Mouse (Mus musculus): ENCODE data around the gene Il5ra. TPM values are rescaled to one million over a fixed set of nuclear protein-coding genes. Genes with fewer than 3 reads are reported as not detected.
A peak's percentile ranks its signal among the peaks of the same experiment; 100 is the strongest.

Il5ra gene
- polyA plus RNA-seq (2015; fragmentation: Nextera tagmentation; extraction: Ambion mirVana), result not detected in 2 replicates

DNA sequence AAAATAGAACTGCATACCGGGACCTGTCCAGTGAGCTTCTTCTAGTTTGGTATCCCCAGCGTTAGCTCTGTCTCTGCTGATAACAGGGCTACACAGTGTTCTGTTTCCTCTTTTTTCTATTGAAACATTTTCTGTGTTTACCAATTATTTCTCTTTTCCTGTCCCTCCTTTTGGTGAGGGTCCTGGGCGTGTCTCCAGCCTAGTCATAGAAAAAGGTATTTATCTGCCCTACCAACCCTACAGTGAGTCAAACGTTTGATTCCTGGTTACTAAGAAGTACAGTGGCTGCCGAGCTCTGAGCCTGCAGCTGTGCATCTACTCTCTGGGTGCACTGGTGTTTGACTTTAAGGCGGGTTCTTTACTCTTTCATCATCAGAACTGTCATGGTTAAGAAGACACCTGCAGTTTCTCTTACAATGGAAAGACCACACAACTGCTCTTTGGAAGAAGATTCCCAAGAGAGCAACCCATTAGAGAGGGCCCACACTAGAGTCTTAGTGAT lies at the start of gene Il5ra:
Il5ra (minus strand) TSS at position 151 of the 502 bp plus-strand sequence.
- WGBS, result 75% methylated on average over 6 of the region's 6 CpGs
- no peak within 1 kb of the TSS for H3K4me3 ChIP-seq

DNA sequence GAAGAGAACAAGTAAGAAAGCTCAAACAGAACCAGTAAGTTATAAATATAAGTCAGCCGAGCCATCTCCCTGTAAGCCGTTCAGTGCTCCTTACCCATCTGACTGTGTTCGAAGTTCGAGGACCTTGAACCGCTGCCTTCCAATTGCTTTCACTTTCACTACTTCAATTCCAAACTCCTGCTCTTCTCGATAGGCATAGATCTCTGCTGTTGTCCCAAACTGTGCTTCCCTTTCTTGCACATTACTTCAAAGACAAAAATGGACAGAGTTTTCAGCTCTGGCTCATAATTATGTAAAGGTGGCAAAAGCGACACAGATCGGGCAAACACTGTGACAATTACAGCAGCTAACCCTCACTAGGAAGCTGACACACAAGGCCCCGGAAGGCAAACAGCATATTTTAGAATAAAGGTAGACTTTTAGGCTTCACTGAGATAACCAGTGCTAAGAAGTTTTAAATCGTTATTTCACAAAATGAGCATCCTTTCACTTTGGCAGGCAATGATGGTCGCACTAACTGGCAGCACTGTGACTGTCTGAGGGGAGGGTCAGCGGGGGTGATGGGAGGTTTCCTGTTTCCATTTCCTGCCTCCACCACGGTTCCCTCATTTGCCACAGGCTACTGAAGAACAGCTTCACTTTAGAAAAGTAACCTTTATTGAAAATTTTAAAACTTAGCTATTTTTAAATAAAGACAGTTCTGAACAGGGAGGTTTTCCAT lies 45.4 kb upstream of the Il5ra start:
- no peak overlapping the region for H3K4me3 ChIP-seq
- no peaks in the 10 kb centered on the region for H3K27me3 ChIP-seq
- H3K9me3 ChIP-seq, result no peaks in the 10 kb centered on the region
- peaks cover 10% of the 10 kb centered on the region for H3K4me1 ChIP-seq (replicated peaks)
- H3K4me2 ChIP-seq, result no peak overlapping the region
- no peak overlapping the region for H3K9ac ChIP-seq
- whole genome bisulfite sequencing, result 94% methylated on average over 13 of the region's 13 CpGs
- no peak overlapping the region for H3K27ac ChIP-seq
- ATAC-seq (ENCODE audit: low FRiP score), result no peak
- H3K36me3 ChIP-seq, result peaks cover 37% of the 10 kb centered on the region

More for the DNA sequence above, at the start of gene Il5ra:
- Histone ChIP-seq H3K27ac (no peak within 1 kb of the TSS), H3K36me3 (no peaks in the 10 kb centered on the region), H3K27me3 (no peaks in the 10 kb centered on the region), H3K9me3 (no peaks in the 10 kb centered on the region), H3K9ac (no peak within 1 kb of the TSS), H3K4me2 (no peak within 1 kb of the TSS), H3K4me1 (replicated peaks) (no peaks in the 10 kb centered on the region)
- ATAC-seq (ENCODE audit: low FRiP score), result no peak

DNA sequence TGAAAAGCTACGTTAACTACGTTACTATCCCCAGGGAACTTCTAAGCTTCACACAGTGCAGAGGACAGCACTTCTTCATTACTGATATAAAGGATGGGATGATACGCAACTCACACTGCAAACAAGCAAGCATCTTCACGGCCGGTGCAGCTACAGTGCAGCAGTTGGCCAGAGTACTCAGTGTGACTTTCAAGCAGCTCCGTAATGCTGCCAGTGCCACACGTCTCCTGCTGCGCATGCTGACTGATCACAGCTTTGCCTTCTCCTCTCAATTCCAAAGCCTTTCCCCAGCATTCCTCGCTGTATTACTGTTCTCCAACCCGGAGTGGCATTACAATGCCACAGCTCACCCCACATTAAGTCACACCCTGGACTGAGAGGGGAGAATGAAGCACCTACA lies 44.8 kb upstream of the Il5ra start:
- WGBS, result 96% methylated on average over 10 of the region's 10 CpGs
- H3K4me1 ChIP-seq (replicated peaks), result peaks cover 3% of the 10 kb centered on the region
- H3K27me3 ChIP-seq, result no peaks in the 10 kb centered on the region
- ATAC-seq (ENCODE audit: low FRiP score), result no peak
- H3K27ac ChIP-seq, result no peak overlapping the region
- no peak overlapping the region for H3K4me2 ChIP-seq
- H3K4me3 ChIP-seq, result no peak overlapping the region
- no peak overlapping the region for H3K9ac ChIP-seq
- H3K9me3 ChIP-seq, result no peaks in the 10 kb centered on the region
- peaks cover 43% of the 10 kb centered on the region for H3K36me3 ChIP-seq

DNA sequence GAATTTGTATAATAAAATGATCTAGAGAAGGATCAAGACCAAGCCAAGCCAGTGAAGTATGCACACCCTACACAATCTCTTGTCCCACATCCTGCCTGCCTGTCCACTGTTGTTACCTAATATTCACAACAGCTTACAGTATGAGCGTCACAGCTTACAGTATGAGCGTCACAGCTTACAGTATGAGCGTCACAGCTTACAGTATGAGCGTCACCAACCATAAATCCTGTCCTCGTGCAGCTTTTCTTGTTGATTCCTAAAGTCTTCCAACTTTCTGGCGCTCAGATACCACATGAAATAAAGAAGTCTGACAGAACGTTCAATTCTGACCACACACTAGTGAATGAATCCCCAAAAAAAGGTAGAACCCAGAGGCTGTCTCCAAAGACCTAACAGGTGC lies 44.3 kb upstream of the Il5ra start:
- ATAC-seq (ENCODE audit: low FRiP score), result no peak
- H3K4me1 ChIP-seq (replicated peaks), result no peaks in the 10 kb centered on the region
- 97% methylated on average over 7 of the region's 7 CpGs for WGBS
- no peaks in the 10 kb centered on the region for H3K9me3 ChIP-seq
- H3K9ac ChIP-seq, result no peak overlapping the region
- no peaks in the 10 kb centered on the region for H3K27me3 ChIP-seq
- peaks cover 48% of the 10 kb centered on the region for H3K36me3 ChIP-seq
- no peak overlapping the region for H3K4me3 ChIP-seq
- H3K4me2 ChIP-seq, result no peak overlapping the region
- H3K27ac ChIP-seq, result no peak overlapping the region

DNA sequence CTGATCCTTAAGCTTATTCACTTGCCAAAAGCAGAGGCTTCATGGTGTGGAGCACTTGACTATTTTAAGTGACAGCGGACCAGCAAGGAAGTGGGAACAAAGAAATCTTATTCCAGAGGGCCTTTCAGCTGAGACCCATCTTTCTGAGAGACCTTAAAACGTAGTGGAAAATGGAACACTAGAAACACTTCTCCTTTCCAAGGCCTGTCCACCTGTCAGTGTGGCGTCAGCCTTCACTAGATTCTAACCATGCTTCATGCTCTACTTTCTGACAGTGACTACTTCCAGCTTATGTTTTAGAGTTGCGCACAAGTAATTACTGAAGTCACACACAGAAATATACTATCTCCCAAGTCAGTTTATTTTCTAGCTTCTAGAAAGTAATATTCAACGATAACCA lies 43.6 kb upstream of the Il5ra start:
- H3K36me3 ChIP-seq, result peaks cover 54% of the 10 kb centered on the region

DNA sequence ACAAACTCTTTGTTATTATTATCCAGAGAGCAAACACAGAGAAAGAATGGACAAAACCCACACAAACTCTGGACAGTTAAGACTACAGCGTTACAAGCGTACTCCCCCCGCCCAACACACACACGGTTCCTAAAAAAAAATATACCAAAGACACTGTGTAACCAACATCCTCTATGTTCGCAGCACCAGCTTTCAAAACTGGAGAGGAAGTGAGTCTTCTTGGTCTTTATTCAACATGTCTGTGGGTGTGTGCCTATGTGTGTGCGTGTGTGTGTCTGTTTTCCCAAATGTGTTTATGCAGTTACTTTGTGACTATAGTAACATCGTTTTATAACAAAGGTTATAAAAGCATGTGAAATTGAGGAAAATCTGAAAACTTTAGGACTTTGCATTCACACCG lies 42.6 kb upstream of the Il5ra start:
- no peak for ATAC-seq (ENCODE audit: low FRiP score)
- Histone ChIP-seq H3K4me1 (replicated peaks) (no peaks in the 10 kb centered on the region), H3K27me3 (no peaks in the 10 kb centered on the region), H3K4me2 (no peak overlapping the region), H3K36me3 (peaks cover 64% of the 10 kb centered on the region), H3K27ac (no peak overlapping the region), H3K9me3 (no peaks in the 10 kb centered on the region), H3K9ac (no peak overlapping the region), H3K4me3 (no peak overlapping the region)
- 96% methylated on average over 8 of the region's 8 CpGs for WGBS

More for the DNA sequence above, 43.6 kb upstream of the Il5ra start:
- Histone ChIP-seq H3K9me3 (no peaks in the 10 kb centered on the region), H3K27me3 (no peaks in the 10 kb centered on the region), H3K27ac (no peak overlapping the region), H3K4me2 (no peak overlapping the region), H3K4me3 (no peak overlapping the region), H3K9ac (no peak overlapping the region), H3K4me1 (replicated peaks) (no peaks in the 10 kb centered on the region)
- ATAC-seq (ENCODE audit: low FRiP score), result no peak
- WGBS, result 92% methylated on average over 5 of the region's 5 CpGs

DNA sequence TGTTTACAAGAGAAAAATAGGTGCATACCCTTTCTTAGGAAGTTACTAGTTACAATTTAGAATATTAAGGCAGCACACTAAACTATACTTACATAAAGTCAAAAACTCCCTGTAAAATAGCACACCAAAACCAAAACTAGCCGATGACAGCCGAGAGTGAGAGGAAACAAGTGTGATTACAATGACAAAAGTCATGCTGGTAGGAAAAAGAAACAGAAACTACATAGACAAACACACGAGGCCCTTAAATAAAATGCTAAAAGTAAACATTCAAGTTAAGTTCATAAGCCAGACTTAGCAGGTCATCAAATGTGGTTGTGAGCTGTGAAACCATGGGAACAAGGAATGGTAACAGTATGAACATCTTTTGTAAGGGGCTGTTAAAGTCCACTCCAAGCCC lies 38.3 kb upstream of the Il5ra start:
- WGBS, result 90% methylated on average over 3 of the region's 3 CpGs
- H3K4me3 ChIP-seq, result no peak overlapping the region
- H3K4me1 ChIP-seq (replicated peaks), result no peaks in the 10 kb centered on the region
- H3K9me3 ChIP-seq, result no peaks in the 10 kb centered on the region
- no peaks in the 10 kb centered on the region for H3K27me3 ChIP-seq
- peaks cover 50% of the 10 kb centered on the region for H3K36me3 ChIP-seq
- no peak overlapping the region for H3K27ac ChIP-seq
- no peak overlapping the region for H3K9ac ChIP-seq
- no peak for ATAC-seq (ENCODE audit: low FRiP score)
- H3K4me2 ChIP-seq, result no peak overlapping the region

DNA sequence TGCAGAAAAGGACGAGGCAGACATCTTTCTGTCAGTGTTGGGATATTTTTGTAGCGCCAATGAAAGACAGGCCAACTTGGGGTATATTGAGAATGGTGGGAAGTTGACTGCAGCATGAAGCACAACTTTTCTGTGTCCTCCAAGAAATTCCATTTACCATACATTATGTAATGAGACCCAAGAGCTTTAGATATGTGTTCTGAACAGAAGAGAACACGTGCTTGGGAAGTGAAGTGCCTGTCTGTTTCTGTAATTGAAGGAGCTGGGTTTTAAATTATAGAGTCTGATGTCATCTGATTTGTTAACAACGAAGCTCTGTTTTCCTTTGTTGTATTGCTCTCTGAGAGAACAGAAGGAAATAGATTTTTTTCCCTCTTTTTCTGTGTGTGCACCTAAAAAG lies 21.2 kb upstream of the Il5ra start:
- Histone ChIP-seq H3K27me3 (0 out of 2 replicates have a peak, but pooled peaks cover 3% of the 10 kb centered on the region), H3K9ac (peak overlapping the region; percentile 75), H3K36me3 (peaks cover 25% of the 10 kb centered on the region), H3K27ac (no peak overlapping the region), H3K4me2 (peak overlapping the region; percentile 97), H3K4me1 (replicated peaks) (peaks cover 12% of the 10 kb centered on the region), H3K4me3 (peak overlapping the region; percentile 75), H3K9me3 (no peaks in the 10 kb centered on the region)
- 57% methylated on average over 4 of the region's 4 CpGs for WGBS
- ATAC-seq (ENCODE audit: low FRiP score), result no peak

DNA sequence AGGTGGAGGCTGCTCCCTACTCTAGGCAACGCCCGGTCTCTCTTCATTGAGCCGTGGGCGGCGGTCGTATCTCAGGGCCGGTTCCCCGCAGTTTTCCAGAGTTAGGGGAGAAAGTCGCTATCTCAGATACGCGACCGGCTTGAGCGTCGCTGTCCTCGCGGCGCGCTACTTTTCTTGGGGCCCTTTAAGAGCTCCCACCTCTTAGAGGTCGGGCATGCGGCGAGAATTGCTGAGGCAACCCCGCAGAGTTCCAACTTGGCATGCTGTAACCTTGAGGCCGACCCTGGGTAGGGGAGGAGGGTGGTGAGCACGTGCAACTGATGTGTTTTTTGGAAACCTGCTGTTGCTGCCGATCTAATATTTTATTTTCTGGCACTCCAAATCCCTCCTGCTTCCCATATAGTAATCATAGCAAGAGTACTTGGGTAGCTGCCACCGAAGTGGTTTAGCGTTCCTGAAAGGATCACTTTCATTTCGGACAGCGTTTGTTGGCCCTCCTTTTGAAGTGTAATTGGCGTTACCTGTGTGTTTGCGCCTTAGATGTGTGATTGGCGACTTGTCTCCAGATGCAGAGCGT lies 20.5 kb upstream of the Il5ra start:
- H3K27me3 ChIP-seq, result 0 out of 2 replicates have a peak, but pooled peaks cover 3% of the 10 kb centered on the region
- H3K9ac ChIP-seq, result peak overlapping the region; percentile 75
- peak overlapping the region; percentile 97 for H3K4me2 ChIP-seq
- H3K4me1 ChIP-seq (replicated peaks), result peaks cover 12% of the 10 kb centered on the region
- H3K36me3 ChIP-seq, result peaks cover 22% of the 10 kb centered on the region
- H3K9me3 ChIP-seq, result no peaks in the 10 kb centered on the region
- no peak overlapping the region for H3K27ac ChIP-seq
- 1% methylated on average over 33 of the region's 33 CpGs for WGBS
- peak; percentile 85; the same call in 1 of the 2 replicates for ATAC-seq (ENCODE audit: low FRiP score)
- H3K4me3 ChIP-seq, result peak overlapping the region; percentile 75

DNA sequence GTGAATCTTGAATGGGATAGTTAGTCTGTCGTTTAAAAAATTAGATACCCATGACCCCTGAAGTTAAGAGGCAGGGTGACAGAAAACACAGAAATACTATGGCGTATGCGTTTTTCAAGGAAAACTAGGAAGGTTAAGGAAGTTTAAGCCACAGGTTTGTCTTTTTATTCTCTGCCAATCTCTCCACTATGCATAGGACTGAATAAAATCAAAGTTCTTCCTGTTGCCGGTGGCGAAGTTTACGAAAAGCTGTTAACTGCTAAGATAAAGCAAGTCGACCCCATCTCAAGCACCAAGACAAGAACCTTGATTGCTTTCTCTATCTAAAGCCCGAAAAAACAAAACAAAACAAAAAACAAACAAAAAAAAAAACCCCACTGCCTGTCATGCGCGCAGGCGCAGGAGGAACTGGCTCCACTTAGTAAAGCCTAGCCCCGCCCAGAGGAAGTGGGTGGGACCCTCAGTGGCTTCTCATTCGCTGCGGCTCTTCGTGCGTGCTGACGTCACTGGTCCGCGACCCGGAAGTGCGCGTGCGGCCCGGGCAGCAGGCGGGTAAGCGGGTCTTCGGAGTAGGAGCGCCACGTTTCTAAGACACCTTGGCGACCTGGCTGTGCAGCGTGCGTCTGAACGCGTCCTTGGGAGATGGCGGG lies 19.9 kb upstream of the Il5ra start, which contains the start of gene Trnt1:
Trnt1 (plus strand) TSS at position 481 of the 650 bp plus-strand sequence.
- ATAC-seq (ENCODE audit: low FRiP score), result peak; percentile 100
- H3K4me3 ChIP-seq, result peak within 1 kb of the TSS; percentile 75
- peaks cover 12% of the 10 kb centered on the region for H3K4me1 ChIP-seq (replicated peaks)
- peak within 1 kb of the TSS; percentile 75 for H3K9ac ChIP-seq
- H3K9me3 ChIP-seq, result no peaks in the 10 kb centered on the region
- H3K36me3 ChIP-seq, result peaks cover 18% of the 10 kb centered on the region
- H3K4me2 ChIP-seq, result peak within 1 kb of the TSS; percentile 97
- H3K27ac ChIP-seq, result no peak within 1 kb of the TSS
- 9% methylated on average over 35 of the region's 35 CpGs for WGBS
- 0 out of 2 replicates have a peak, but pooled peaks cover 3% of the 10 kb centered on the region for H3K27me3 ChIP-seq

DNA sequence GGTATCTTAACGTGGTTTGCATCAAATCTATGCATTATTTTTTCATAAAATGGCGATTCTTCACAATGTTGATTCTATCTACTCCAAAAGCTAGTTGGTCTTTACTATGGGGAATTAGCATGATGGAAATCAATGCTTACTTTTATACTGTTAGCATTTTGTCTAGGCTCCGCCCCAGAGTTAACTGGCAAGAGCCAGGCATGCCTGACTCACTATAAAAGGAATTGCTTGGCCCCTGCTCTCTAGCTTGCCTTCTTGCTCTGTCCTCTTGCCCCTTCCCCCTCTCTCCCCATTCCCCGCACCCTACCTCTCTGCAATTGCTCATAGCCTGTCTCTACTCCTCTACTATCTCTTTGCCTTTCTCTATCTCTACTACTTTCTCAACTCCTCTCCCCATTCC lies 17.9 kb upstream of the Il5ra start:
- Histone ChIP-seq H3K36me3 (no peaks in the 10 kb centered on the region), H3K9me3 (no peaks in the 10 kb centered on the region), H3K4me3 (no peak overlapping the region), H3K27me3 (0 out of 2 replicates have a peak, but pooled peaks cover 3% of the 10 kb centered on the region), H3K4me2 (no peak overlapping the region), H3K9ac (no peak overlapping the region), H3K27ac (no peak overlapping the region), H3K4me1 (replicated peaks) (peaks cover 12% of the 10 kb centered on the region)
- WGBS, result 82% methylated on average over 4 of the region's 4 CpGs
- ATAC-seq (ENCODE audit: low FRiP score), result no peak

DNA sequence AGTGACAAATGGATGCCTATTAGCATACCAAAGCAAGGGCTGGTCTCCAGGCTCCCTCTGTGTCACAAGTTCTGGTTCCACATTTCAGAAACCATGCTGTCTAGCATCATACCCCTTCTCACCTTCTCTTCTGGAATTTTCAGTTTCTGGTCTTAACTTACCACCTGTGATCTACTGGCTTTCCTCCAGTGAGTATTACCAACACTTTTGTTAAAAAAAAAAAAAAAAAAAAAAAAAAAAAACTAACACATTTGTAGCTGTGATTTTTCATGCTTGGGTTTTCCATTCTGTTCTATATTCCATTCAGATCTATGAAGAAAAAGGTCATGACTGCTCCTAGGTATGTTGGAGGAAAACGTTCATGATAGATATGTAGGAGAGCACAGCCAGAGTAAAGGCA lies 17.1 kb upstream of the Il5ra start:
- no peak overlapping the region for H3K4me2 ChIP-seq
- H3K4me3 ChIP-seq, result no peak overlapping the region
- 74% methylated on average over 1 of the region's 1 CpGs for WGBS
- H3K36me3 ChIP-seq, result no peaks in the 10 kb centered on the region
- no peak overlapping the region for H3K27ac ChIP-seq
- no peak for ATAC-seq (ENCODE audit: low FRiP score)
- no peak overlapping the region for H3K9ac ChIP-seq
- H3K4me1 ChIP-seq (replicated peaks), result peaks cover 12% of the 10 kb centered on the region
- H3K27me3 ChIP-seq, result 0 out of 2 replicates have a peak, but pooled peaks cover 3% of the 10 kb centered on the region
- H3K9me3 ChIP-seq, result no peaks in the 10 kb centered on the region
